Mouse (Mus musculus) lung, embryonic 16.5 days (tissue): ENCODE measurements around the gene Nox3. TPM values are rescaled to one million over a fixed set of nuclear protein-coding genes. Genes with fewer than 3 reads are reported as not detected.
A peak's percentile ranks its signal among the peaks of the same experiment; 100 is the strongest.

Experiments
- ATAC-seq: fragments of 200-750 bp; cut with Nextera tagmentation; 2 replicates; pipeline ENCODE4 v1.8.0; 2017; ENCODE audit warnings: low read depth, mild to moderate bottlenecking, moderate library complexity
- H3K27ac ChIP-seq: fragments of 300-500 bp; sonication (generic); 2 replicates; pipeline ENCODE4 v1.5.1; 2014; ENCODE audit warnings: mild to moderate bottlenecking, control low read depth, low read length
- H3K27me3 ChIP-seq: fragments of 300-500 bp; sonication (generic); 2 replicates; pipeline ENCODE4 v1.6.1; 2014; ENCODE audit warnings: low read depth, low read length, mixed read lengths; ENCODE audit not compliant: control insufficient read depth, insufficient read depth
- H3K36me3 ChIP-seq: fragments of 300-500 bp; sonication (generic); 2 replicates; pipeline ENCODE4 v1.6.1; 2014; ENCODE audit warnings: low read length; ENCODE audit not compliant: control insufficient read depth, insufficient read depth
- H3K4me1 ChIP-seq: fragments of 300-500 bp; sonication (generic); replicated peaks from 2 replicates; pipeline ENCODE4 v1.6.1; 2014; ENCODE audit warnings: low read length, mixed read lengths; ENCODE audit not compliant: control insufficient read depth, insufficient read depth
- H3K4me2 ChIP-seq: fragments of 300-500 bp; sonication (generic); 2 replicates; pipeline ENCODE4 v1.6.1; 2014; ENCODE audit warnings: low read depth, low read length, control low read depth
- H3K4me3 ChIP-seq: fragments of 300-500 bp; sonication (generic); 2 replicates; pipeline ENCODE4 v1.5.1; 2014; ENCODE audit warnings: mild to moderate bottlenecking, low read length, control low read depth
- H3K9ac ChIP-seq: fragments of 300-500 bp; sonication (generic); 2 replicates; pipeline ENCODE4 v1.6.1; 2014; ENCODE audit warnings: low read length, control low read depth
- H3K9me3 ChIP-seq: fragments of 300-500 bp; sonication (generic); 2 replicates; pipeline ENCODE4 v1.6.1; 2016; ENCODE audit warnings: low read length; ENCODE audit not compliant: control insufficient read depth
- WGBS: fragments of 180-500 bp; shearing (Covaris S2); extraction: QIAGEN DNeasy Blood & Tissue Kit; methylation state at CpG from one replicate; pipeline ENCODE4 v1.1.7; 2014; 5-methylcytosine and 5-hydroxymethylcytosine counted together
- polyA plus RNA-seq: library from polyadenylated mRNA; unstranded; fragments of >200 nt; fragmentation: Nextera tagmentation; extraction: Ambion mirVana; gene quantifications from 2 replicates; pipeline ENCODE4 v1.2.1, GENCODE M21; 2015

Gene Nox3
- polyA plus RNA-seq, 1 experiment from 2014 or later: not detected

GRCm38 (mm10) chr17:3669226-3669625 is 26.8 kb downstream of the Nox3 start:
- Histone ChIP-seq H3K4me3 (no peak overlapping the region), H3K4me1 (no peaks in the 10 kb centered on the region), H3K27ac (no peak overlapping the region), H3K4me2 (no peak overlapping the region), H3K27me3 (no peaks in the 10 kb centered on the region), H3K9ac (no peak overlapping the region), H3K36me3 (no peaks in the 10 kb centered on the region), H3K9me3 (no peaks in the 10 kb centered on the region)
- WGBS: 38% methylated on average over 4 of the region's 4 CpGs
- no peak for ATAC-seq

- no peaks in the 10 kb centered on the region for H3K9me3 ChIP-seq
- no peaks in the 10 kb centered on the region for H3K36me3 ChIP-seq
- H3K4me2 ChIP-seq: no peak overlapping the region
- no peaks in the 10 kb centered on the region for H3K4me1 ChIP-seq
- WGBS: 89% methylated on average over 4 of the region's 4 CpGs
- no peak overlapping the region for H3K9ac ChIP-seq
- H3K27ac ChIP-seq: no peak overlapping the region
- H3K27me3 ChIP-seq: no peaks in the 10 kb centered on the region
- ATAC-seq: no peak
- no peak overlapping the region for H3K4me3 ChIP-seq
Measured at GRCm38 (mm10) chr17:3667287-3667686, 28.8 kb downstream of the Nox3 start.

GRCm38 (mm10) chr17:3665321-3665720 is 30.7 kb downstream of the Nox3 start:
- no peak for ATAC-seq
- H3K9ac ChIP-seq: no peak overlapping the region
- no peak overlapping the region for H3K27ac ChIP-seq
- no peak overlapping the region for H3K4me3 ChIP-seq
- H3K36me3 ChIP-seq: no peaks in the 10 kb centered on the region
- no peaks in the 10 kb centered on the region for H3K4me1 ChIP-seq
- no peak overlapping the region for H3K4me2 ChIP-seq
- WGBS: 77% methylated on average over 4 of the region's 4 CpGs
- H3K9me3 ChIP-seq: no peaks in the 10 kb centered on the region
- no peaks in the 10 kb centered on the region for H3K27me3 ChIP-seq

GRCm38 (mm10) chr17:3659497-3659896 is 36.6 kb downstream of the Nox3 start:
- H3K27me3 ChIP-seq: no peaks in the 10 kb centered on the region
- H3K9ac ChIP-seq: no peak overlapping the region
- H3K4me3 ChIP-seq: no peak overlapping the region
- H3K27ac ChIP-seq: no peak overlapping the region
- H3K36me3 ChIP-seq: no peaks in the 10 kb centered on the region
- no peaks in the 10 kb centered on the region for H3K9me3 ChIP-seq
- H3K4me2 ChIP-seq: no peak overlapping the region
- peak; percentile 34; the same call in 1 of the 2 replicates for ATAC-seq
- WGBS: 73% methylated on average over 5 of the region's 5 CpGs
- H3K4me1 ChIP-seq: no peaks in the 10 kb centered on the region

GRCm38 (mm10) chr17:3650377-3650776 is 45.7 kb downstream of the Nox3 start:
- H3K4me3 ChIP-seq: no peak overlapping the region
- H3K4me1 ChIP-seq: no peaks in the 10 kb centered on the region
- no peaks in the 10 kb centered on the region for H3K9me3 ChIP-seq
- H3K9ac ChIP-seq: no peak overlapping the region
- ATAC-seq: no peak
- H3K36me3 ChIP-seq: no peaks in the 10 kb centered on the region
- no peak overlapping the region for H3K27ac ChIP-seq
- H3K27me3 ChIP-seq: no peaks in the 10 kb centered on the region
- H3K4me2 ChIP-seq: no peak overlapping the region
- 66% methylated on average over 3 of the region's 3 CpGs for WGBS

GRCm38 (mm10) chr17:3643582-3643981 is 52.5 kb downstream of the Nox3 start:
- 81% methylated on average over 2 of the region's 2 CpGs for WGBS
- Histone ChIP-seq H3K36me3 (no peaks in the 10 kb centered on the region), H3K4me1 (peaks cover 10% of the 10 kb centered on the region), H3K27me3 (no peaks in the 10 kb centered on the region), H3K9ac (no peak overlapping the region), H3K4me2 (no peak overlapping the region), H3K27ac (no peak overlapping the region), H3K9me3 (no peaks in the 10 kb centered on the region), H3K4me3 (no peak overlapping the region)
- no peak for ATAC-seq

GRCm38 (mm10) chr17:3641456-3641855 is 54.6 kb downstream of the Nox3 start:
- no peaks in the 10 kb centered on the region for H3K9me3 ChIP-seq
- H3K4me3 ChIP-seq: no peak overlapping the region
- 27% methylated on average over 5 of the region's 5 CpGs for WGBS
- no peaks in the 10 kb centered on the region for H3K36me3 ChIP-seq
- H3K9ac ChIP-seq: no peak overlapping the region
- H3K27me3 ChIP-seq: no peaks in the 10 kb centered on the region
- ATAC-seq: no peak
- H3K4me1 ChIP-seq: peaks cover 12% of the 10 kb centered on the region
- no peak overlapping the region for H3K4me2 ChIP-seq
- H3K27ac ChIP-seq: peak overlapping the region; percentile 33

GRCm38 (mm10) chr17:3638757-3639156 is 57.3 kb downstream of the Nox3 start:
- WGBS: 24% methylated on average over 3 of the region's 3 CpGs
- peaks cover 12% of the 10 kb centered on the region for H3K4me1 ChIP-seq
- H3K27me3 ChIP-seq: no peaks in the 10 kb centered on the region
- no peak overlapping the region for H3K9ac ChIP-seq
- H3K9me3 ChIP-seq: no peaks in the 10 kb centered on the region
- peak overlapping the region; percentile 26 for H3K27ac ChIP-seq
- H3K36me3 ChIP-seq: no peaks in the 10 kb centered on the region
- H3K4me3 ChIP-seq: no peak overlapping the region
- peak; percentile 69 for ATAC-seq
- no peak overlapping the region for H3K4me2 ChIP-seq

GRCm38 (mm10) chr17:3632501-3632900 is 63.6 kb downstream of the Nox3 start:
- 45% methylated on average over 3 of the region's 3 CpGs for WGBS
- H3K27me3 ChIP-seq: no peaks in the 10 kb centered on the region
- no peak overlapping the region for H3K4me2 ChIP-seq
- no peak overlapping the region for H3K9ac ChIP-seq
- no peaks in the 10 kb centered on the region for H3K9me3 ChIP-seq
- no peaks in the 10 kb centered on the region for H3K4me1 ChIP-seq
- H3K36me3 ChIP-seq: no peaks in the 10 kb centered on the region
- ATAC-seq: no peak; the same call in 1 of the 2 replicates
- no peak overlapping the region for H3K4me3 ChIP-seq
- peak overlapping the region; percentile 57; the same call in 1 of the 2 replicates for H3K27ac ChIP-seq
